Mouse (Mus musculus): ENCODE measurements at regions not wholly inside any gene's neighbourhood (a gene's known extent, or its start where the extent isn't known, plus 50 kb on each side); places are given as distances from the start of the nearest gene placed in this dataset.

GRCm38 (mm10) chr17:65170691-65171090 is 334.8 kb upstream of the 4930583I09Rik start:
- 73% methylated on average over 4 of the region's 4 CpGs for WGBS
- no peaks in the 10 kb centered on the region for H3K4me1 ChIP-seq (ENCODE audit: control insufficient read depth, insufficient read depth, low read length)
- TF ChIP-seq CTCF (conservative IDR thresholded peaks at IDR 0.05; ENCODE audit: insufficient read depth, insufficient read length, low read depth, low read length) (no peak), POLR2A (IDR thresholded peaks at IDR 0.05; ENCODE audit: low read depth, low read length) (no peak)
- no peaks in the 10 kb centered on the region for H3K27me3 ChIP-seq (replicated peaks; ENCODE audit: control insufficient read depth, insufficient read depth, low read length)
- DNase-seq = no peak
- no peak overlapping the region for H3K27ac ChIP-seq (ENCODE audit: insufficient read depth, low read depth, low read length)
- H3K36me3 ChIP-seq (ENCODE audit: control insufficient read depth, insufficient read depth, low read length) = no peaks in the 10 kb centered on the region
- H3K4me3 ChIP-seq (ENCODE audit: insufficient read depth, low read depth, low read length) = no peak overlapping the region

GRCm38 (mm10) chr17:65169981-65170617 is 334.2 kb upstream of the 4930583I09Rik start:
- 64% methylated on average over 4 of the region's 4 CpGs for WGBS
- no peak for DNase-seq
- no peak for TF ChIP-seq POLR2A (IDR thresholded peaks at IDR 0.05; ENCODE audit: low read depth, low read length)
- TF ChIP-seq CTCF (conservative IDR thresholded peaks at IDR 0.05; ENCODE audit: insufficient read depth, insufficient read length, low read depth, low read length) = no peak

GRCm38 (mm10) chr17:65146376-65146775 is 310.5 kb upstream of the 4930583I09Rik start:
- Histone ChIP-seq H3K27ac (ENCODE audit: insufficient read depth, low read depth, low read length) (no peak overlapping the region), H3K4me3 (ENCODE audit: insufficient read depth, low read depth, low read length) (no peak overlapping the region), H3K27me3 (replicated peaks; ENCODE audit: control insufficient read depth, insufficient read depth, low read length) (no peaks in the 10 kb centered on the region), H3K4me1 (ENCODE audit: control insufficient read depth, insufficient read depth, low read length) (no peaks in the 10 kb centered on the region), H3K36me3 (ENCODE audit: control insufficient read depth, insufficient read depth, low read length) (no peaks in the 10 kb centered on the region)
- 59% methylated on average over 2 of the region's 2 CpGs for WGBS
- no peak for DNase-seq
- TF ChIP-seq CTCF (conservative IDR thresholded peaks at IDR 0.05; ENCODE audit: insufficient read depth, insufficient read length, low read depth, low read length) (no peak), POLR2A (IDR thresholded peaks at IDR 0.05; ENCODE audit: low read depth, low read length) (no peak)

More at GRCm38 (mm10) chr17:65169981-65170617, 334.2 kb upstream of the 4930583I09Rik start:
- Histone ChIP-seq H3K4me1 (ENCODE audit: control insufficient read depth, insufficient read depth, low read length) (no peaks in the 10 kb centered on the region), H3K27ac (ENCODE audit: insufficient read depth, low read depth, low read length) (no peak overlapping the region), H3K4me3 (ENCODE audit: insufficient read depth, low read depth, low read length) (no peak overlapping the region), H3K36me3 (ENCODE audit: control insufficient read depth, insufficient read depth, low read length) (no peaks in the 10 kb centered on the region), H3K27me3 (replicated peaks; ENCODE audit: control insufficient read depth, insufficient read depth, low read length) (no peaks in the 10 kb centered on the region)

GRCm38 (mm10) chr17:65114651-65115050 is 278.8 kb upstream of the 4930583I09Rik start:
- TF ChIP-seq POLR2A (IDR thresholded peaks at IDR 0.05; ENCODE audit: low read depth, low read length) = no peak
- TF ChIP-seq CTCF (conservative IDR thresholded peaks at IDR 0.05; ENCODE audit: insufficient read depth, insufficient read length, low read depth, low read length) = no peak
- no peak for DNase-seq
- WGBS = 38% methylated on average over 5 of the region's 5 CpGs
- H3K36me3 ChIP-seq (ENCODE audit: control insufficient read depth, insufficient read depth, low read length) = no peaks in the 10 kb centered on the region
- H3K4me1 ChIP-seq (ENCODE audit: control insufficient read depth, insufficient read depth, low read length) = no peaks in the 10 kb centered on the region
- no peaks in the 10 kb centered on the region for H3K27me3 ChIP-seq (replicated peaks; ENCODE audit: control insufficient read depth, insufficient read depth, low read length)
- H3K4me3 ChIP-seq (ENCODE audit: insufficient read depth, low read depth, low read length) = no peak overlapping the region
- H3K27ac ChIP-seq (ENCODE audit: insufficient read depth, low read depth, low read length) = no peak overlapping the region

- Histone ChIP-seq H3K4me1 (ENCODE audit: control insufficient read depth, insufficient read depth, low read length) (no peaks in the 10 kb centered on the region), H3K27ac (ENCODE audit: insufficient read depth, low read depth, low read length) (no peak overlapping the region), H3K4me3 (ENCODE audit: insufficient read depth, low read depth, low read length) (no peak overlapping the region), H3K36me3 (ENCODE audit: control insufficient read depth, insufficient read depth, low read length) (no peaks in the 10 kb centered on the region), H3K27me3 (replicated peaks; ENCODE audit: control insufficient read depth, insufficient read depth, low read length) (no peaks in the 10 kb centered on the region)
- no peak for DNase-seq
- no peak for TF ChIP-seq CTCF (conservative IDR thresholded peaks at IDR 0.05; ENCODE audit: insufficient read depth, insufficient read length, low read depth, low read length)
- WGBS = 64% methylated on average over 3 of the region's 3 CpGs
Observed at GRCm38 (mm10) chr17:65113121-65113520, 277.2 kb upstream of the 4930583I09Rik start.

- H3K4me1 ChIP-seq (ENCODE audit: control insufficient read depth, insufficient read depth, low read length) = no peaks in the 10 kb centered on the region
- WGBS = 89% methylated on average over 2 of the region's 2 CpGs
- no peak overlapping the region for H3K27ac ChIP-seq (ENCODE audit: insufficient read depth, low read depth, low read length)
- DNase-seq = no peak
- H3K36me3 ChIP-seq (ENCODE audit: control insufficient read depth, insufficient read depth, low read length) = no peaks in the 10 kb centered on the region
- H3K27me3 ChIP-seq (replicated peaks; ENCODE audit: control insufficient read depth, insufficient read depth, low read length) = no peaks in the 10 kb centered on the region
- no peak overlapping the region for H3K4me3 ChIP-seq (ENCODE audit: insufficient read depth, low read depth, low read length)
- TF ChIP-seq CTCF (conservative IDR thresholded peaks at IDR 0.05; ENCODE audit: insufficient read depth, insufficient read length, low read depth, low read length) (no peak), POLR2A (IDR thresholded peaks at IDR 0.05; ENCODE audit: low read depth, low read length) (no peak)
Observed at GRCm38 (mm10) chr17:65105622-65106021, 269.8 kb upstream of the 4930583I09Rik start.

- TF ChIP-seq CTCF (conservative IDR thresholded peaks at IDR 0.05; ENCODE audit: insufficient read depth, insufficient read length, low read depth, low read length) (no peak), POLR2A (IDR thresholded peaks at IDR 0.05; ENCODE audit: low read depth, low read length) (no peak)
- Histone ChIP-seq H3K4me1 (ENCODE audit: control insufficient read depth, insufficient read depth, low read length) (no peaks in the 10 kb centered on the region), H3K36me3 (ENCODE audit: control insufficient read depth, insufficient read depth, low read length) (no peaks in the 10 kb centered on the region), H3K27me3 (replicated peaks; ENCODE audit: control insufficient read depth, insufficient read depth, low read length) (no peaks in the 10 kb centered on the region), H3K4me3 (ENCODE audit: insufficient read depth, low read depth, low read length) (no peak overlapping the region), H3K27ac (ENCODE audit: insufficient read depth, low read depth, low read length) (no peak overlapping the region)
- no peak for DNase-seq
- 32% methylated on average over 6 of the region's 6 CpGs for WGBS
Observed at GRCm38 (mm10) chr17:65101157-65101556, 265.3 kb upstream of the 4930583I09Rik start.

Data from kidney, adult 2 months (tissue).